Mouse (Mus musculus) ZHBTc4 (cell line): ENCODE results near the gene Dlk1.
"Not testable (repeated sequence)": the region's sequence is repeated elsewhere in the genome, so short reads cannot be mapped to it uniquely, and the experiment has no call there.

ENCODE experiments used
- DNase-seq: peaks from one replicate; pipeline ENCODE4 v3.0.0-alpha.2; 2011; ENCODE audit warnings: low read depth, low spot score

The Dlk1 gene

GRCm38 (mm10) chr12:109475501-109475900 lies 22.9 kb downstream of the Dlk1 start:
- DNase-seq, result no peak

- not testable (repeated sequence) for DNase-seq
Observed at GRCm38 (mm10) chr12:109486525-109486924, 33.9 kb downstream of the Dlk1 start.

- DNase-seq, result no peak
Observed at GRCm38 (mm10) chr12:109491701-109492100, 39.1 kb downstream of the Dlk1 start.

GRCm38 (mm10) chr12:109493381-109493780 lies 40.8 kb downstream of the Dlk1 start:
- no peak for DNase-seq

GRCm38 (mm10) chr12:109495016-109495644 lies 42.5 kb downstream of the Dlk1 start:
- DNase-seq, result no peak

GRCm38 (mm10) chr12:109496397-109496796 lies 43.8 kb downstream of the Dlk1 start:
- DNase-seq, result no peak

- no peak for DNase-seq
Observed at GRCm38 (mm10) chr12:109500992-109501391, 48.4 kb downstream of the Dlk1 start.

GRCm38 (mm10) chr12:109502360-109503040 lies 49.9 kb downstream of the Dlk1 start:
- no peak for DNase-seq

- no peak for DNase-seq
Observed at GRCm38 (mm10) chr12:109507693-109508092, 55.1 kb downstream of the Dlk1 start.

GRCm38 (mm10) chr12:109508495-109509454 lies 56.2 kb downstream of the Dlk1 start:
- no peak for DNase-seq

GRCm38 (mm10) chr12:109509531-109510137 lies 57.0 kb downstream of the Dlk1 start:
- DNase-seq, result no peak

- DNase-seq, result no peak
Observed at GRCm38 (mm10) chr12:109510247-109510646, 57.6 kb downstream of the Dlk1 start.

GRCm38 (mm10) chr12:109511456-109511855 lies 58.8 kb downstream of the Dlk1 start:
- no peak for DNase-seq

- DNase-seq, result no peak
Observed at GRCm38 (mm10) chr12:109512151-109512907, 59.7 kb downstream of the Dlk1 start.
